Comparison of ENCODE assay signal across 23 mouse cellular contexts in genomic region chr17:50130421-50130820, GRCm38 (mm10).
DNase-seq lines count a peak whose midpoint lies in the region; ATAC-seq and TF ChIP-seq lines count a peak whose summit lies in the region.
"Had no signal": no experiment of that assay in that cellular context is flagged by ENCODE, and none has a peak within 500 bp of the region (broad histone marks: within the 10 kb centered on the region; RNA-seq: fewer than 3 reads in every experiment).

No protein-coding gene starts in this region.

- peaks cover 40% of the 10 kb centered on the region for H3K4me1 ChIP-seq in heart, adult 2 months (ENCODE audit: control insufficient read depth, insufficient read depth, low read length)
- 0 out of 2 replicates have a peak, but pooled peaks cover 3% of the 10 kb centered on the region for H3K4me1 ChIP-seq in heart, embryonic 11.5 days (ENCODE audit: control insufficient read depth, insufficient read depth, low read length)

- no peak for TF ChIP-seq POLR2A in heart, adult 2 months (IDR thresholded peaks at IDR 0.05; ENCODE audit: insufficient read depth, low read depth, low read length)

- no peak overlapping the region for H3K9ac ChIP-seq in heart, adult 2 months (ENCODE audit: low read depth, low read length)
- H3K9ac ChIP-seq in heart, embryonic 11.5 days (ENCODE audit: low read depth, low read length) = no peak overlapping the region
- H3K9ac ChIP-seq: embryonic facial prominence, embryonic 13.5 days; forebrain, embryonic 12.5 days; forebrain, embryonic 15.5 days; hindbrain, embryonic 13.5 days had no signal

- no peaks in the 10 kb centered on the region for H3K27me3 ChIP-seq in heart, adult 2 months (ENCODE audit: control insufficient read depth, insufficient read depth, low read length)
- no peaks in the 10 kb centered on the region for H3K27me3 ChIP-seq in heart, embryonic 11.5 days (ENCODE audit: control insufficient read depth, insufficient read depth, low read length)
- H3K27me3 ChIP-seq: embryonic facial prominence, embryonic 13.5 days; forebrain, embryonic 15.5 days; hindbrain, embryonic 13.5 days had no signal

- peak in 1 of 2 experiments; percentile 52 for DNase-seq in heart, adult 2 months
- peak; percentile 18 to 33 for DNase-seq in kidney, postnatal 36 days
- no peak for DNase-seq in kidney, postnatal 25 days
- DNase-seq in urinary bladder, adult 2 months (ENCODE audit: low spot score) = no peak
- DNase-seq: adrenal gland, adult 2 months; adrenal gland, postnatal 14 days; cerebellum, adult 11-12 months; cerebellum, adult 8-10 months; cerebellum, postnatal 36 days; embryo, embryonic 11 days; gastrocnemius, postnatal 14 days had no signal

- no peak for TF ChIP-seq EP300 in heart, adult 2 months (IDR thresholded peaks at IDR 0.05; ENCODE audit: insufficient read depth, low read depth, low read length)

- H3K4me2 ChIP-seq in heart, embryonic 11.5 days = no peak overlapping the region
- H3K4me2 ChIP-seq: embryonic facial prominence, embryonic 13.5 days; forebrain, embryonic 12.5 days; forebrain, embryonic 15.5 days; hindbrain, embryonic 13.5 days had no signal

- TF ChIP-seq CTCF in heart, adult 2 months (IDR thresholded peaks at IDR 0.05) = no peak

- WGBS in heart, adult 2 months = 75% methylated on average over 4 of the region's 4 CpGs
- 81% methylated on average over 4 of the region's 4 CpGs for WGBS in heart, embryonic 11.5 days (ENCODE audit: insufficient replicate concordance)
- WGBS in macrophage (ENCODE audit: missing documents) = 81% methylated on average over 4 of the region's 4 CpGs

- H3K9me3 ChIP-seq in heart, embryonic 11.5 days (replicated peaks; ENCODE audit: control insufficient read depth, low read length) = no peaks in the 10 kb centered on the region
- H3K9me3 ChIP-seq: embryonic facial prominence, embryonic 10.5 days; embryonic facial prominence, embryonic 13.5 days; forebrain, embryonic 12.5 days; forebrain, embryonic 15.5 days; heart, embryonic 10.5 days; hindbrain, embryonic 10.5 days; hindbrain, embryonic 13.5 days had no signal

- H3K79me2 ChIP-seq in heart, adult 2 months (replicated peaks; ENCODE audit: control insufficient read depth, insufficient read depth, low read length) = peaks cover 4% of the 10 kb centered on the region
- peaks cover 93% of the 10 kb centered on the region for H3K79me2 ChIP-seq in macrophage (ENCODE audit: inconsistent target)

- ATAC-seq in heart, embryonic 11.5 days (replicated peaks; ENCODE audit: insufficient number of reproducible peaks, low FRiP score, low TSS enrichment) = no peak
- ATAC-seq: CD4-positive, CD25-positive, alpha-beta regulatory T cell, adult 4 months; forebrain, embryonic 15.5 days; hindbrain, embryonic 16.5 days had no signal

- intact Hi-C loops in heart, adult 2 months (cut with DNase I) = no loop called here

- H3K36me3 ChIP-seq in heart, adult 2 months (ENCODE audit: control insufficient read depth, insufficient read depth, low read length) = peaks cover 28% of the 10 kb centered on the region
- H3K36me3 ChIP-seq in heart, embryonic 11.5 days (ENCODE audit: control insufficient read depth, insufficient read depth, low read length) = no peaks in the 10 kb centered on the region
- no peaks in the 10 kb centered on the region; the same call in 1 of the 2 replicates for H3K36me3 ChIP-seq in macrophage (ENCODE audit: inconsistent target)
- H3K36me3 ChIP-seq: embryonic facial prominence, embryonic 10.5 days; embryonic facial prominence, embryonic 13.5 days; forebrain, embryonic 12.5 days; forebrain, embryonic 15.5 days; heart, embryonic 10.5 days; hindbrain, embryonic 10.5 days; hindbrain, embryonic 13.5 days had no signal

- H3K27ac ChIP-seq in heart, adult 2 months = peak overlapping the region; percentile 6; the same call in 1 of the 2 replicates
- no peak overlapping the region for H3K27ac ChIP-seq in heart, embryonic 11.5 days (ENCODE audit: low read depth, low read length)
- H3K27ac ChIP-seq in macrophage = peak overlapping the region; percentile 34; the same call in 1 of the 2 replicates
- H3K27ac ChIP-seq: embryonic facial prominence, embryonic 10.5 days; embryonic facial prominence, embryonic 13.5 days; forebrain, embryonic 12.5 days; forebrain, embryonic 15.5 days; heart, embryonic 10.5 days; hindbrain, embryonic 10.5 days; hindbrain, embryonic 13.5 days had no signal

- H3K4me3 ChIP-seq in heart, adult 2 months = no peak overlapping the region
- H3K4me3 ChIP-seq in heart, embryonic 11.5 days (ENCODE audit: low read depth, low read length) = no peak overlapping the region
- H3K4me3 ChIP-seq in macrophage (ENCODE audit: inconsistent target) = no peak overlapping the region
- H3K4me3 ChIP-seq: embryonic facial prominence, embryonic 10.5 days; embryonic facial prominence, embryonic 13.5 days; erythroblast, embryonic 14.5 days; forebrain, embryonic 12.5 days; forebrain, embryonic 15.5 days; heart, embryonic 10.5 days; hindbrain, embryonic 10.5 days; hindbrain, embryonic 13.5 days had no signal

Comparison
In these comparisons a context has a peak if more than half of its experiments do, and no peak if none do; other contexts are left out.
1. DNase-seq: peak in kidney, postnatal 36 days (2 of 2); none in kidney, postnatal 25 days (0 of 2) and urinary bladder, adult 2 months (single experiment).